Mouse (Mus musculus): ENCODE measurements around the gene Rrp9. TPM values are rescaled to one million over a fixed set of nuclear protein-coding genes. Genes with fewer than 3 reads are reported as not detected.

Gene Rrp9
- total RNA-seq, 2 experiments from 2014 or later: 38.5 to 45.2 TPM

- DNase-seq (ENCODE audit: low spot score in 2 of 2): no peak
These were observed 37.8 kb downstream of the Rrp9 start for GRCm38 (mm10) chr9:106513566-106513965.

GRCm38 (mm10) chr9:106514273-106514672 is 38.5 kb downstream of the Rrp9 start, which contains the start of gene Iqcf5:
Gene Iqcf5 (plus strand): TSS chr9:106514573.
- no peak for DNase-seq (ENCODE audit: low spot score in 2 of 2)

- DNase-seq (ENCODE audit: low spot score in 2 of 2): no peak
These were observed 43.7 kb downstream of the Rrp9 start for GRCm38 (mm10) chr9:106519433-106519832.

GRCm38 (mm10) chr9:106519909-106520308 is 44.1 kb downstream of the Rrp9 start:
- no peak for DNase-seq (ENCODE audit: low spot score in 2 of 2)

GRCm38 (mm10) chr9:106531833-106532232 is 56.1 kb downstream of the Rrp9 start:
- DNase-seq (ENCODE audit: low spot score in 2 of 2): peak; percentile 17 to 34

GRCm38 (mm10) chr9:106534296-106534695 is 58.5 kb downstream of the Rrp9 start:
- no peak for DNase-seq (ENCODE audit: low spot score in 2 of 2)

- DNase-seq (ENCODE audit: low spot score in 2 of 2): no peak
These were observed 59.2 kb downstream of the Rrp9 start for GRCm38 (mm10) chr9:106534975-106535374.

Other genes with a start within 250 kb of the Rrp9 start
- gene Alas1, start 227.3 kb upstream of the Rrp9 start, total RNA-seq (2021): 100 to 1,000 TPM; 139 TPM
- 10 to 100 TPM; 12.2 to 12.6 TPM for gene Poc1a, start 194.9 kb upstream of the Rrp9 start, total RNA-seq (2021)
- 10 to 100 TPM; 58.7 to 64.2 TPM for gene Dusp7, start 107.3 kb upstream of the Rrp9 start, total RNA-seq (2021)
- gene Rpl29, start 46.5 kb upstream of the Rrp9 start, total RNA-seq (2021): 100 to 1,000 TPM; 421 to 423 TPM
- 10 to 100 TPM; 11.0 to 13.2 TPM for gene Acy1, start 37.6 kb upstream of the Rrp9 start, total RNA-seq (2021)
- gene Abhd14b, start 28.5 kb upstream of the Rrp9 start, total RNA-seq (2021): 10 to 100 TPM in 1 of 2 experiments, 1 to 10 TPM in 1; 9.9 to 10.6 TPM
- 10 to 100 TPM; 51.1 to 53.2 TPM for gene Abhd14a, start 28.3 kb upstream of the Rrp9 start, total RNA-seq (2021)
- 100 to 1,000 TPM; 226 to 234 TPM for gene Pcbp4, start 22.7 kb upstream of the Rrp9 start, total RNA-seq (2021)
- 1 to 10 TPM; 1.8 to 2.0 TPM for gene Gpr62, start 10.0 kb upstream of the Rrp9 start, total RNA-seq (2021)
- gene Parp3, start 986 bp downstream of the Rrp9 start, total RNA-seq (2021): 1 to 10 TPM; 2.4 to 2.8 TPM
- gene Iqcf1, start 24.0 kb downstream of the Rrp9 start, total RNA-seq (2021): not detected
- 1 to 10 TPM in 1 of 2 experiments, not detected in 1; 1.5 TPM for gene Iqcf5, start 38.6 kb downstream of the Rrp9 start, total RNA-seq (2021)
- not detected for gene Iqcf3, start 85.7 kb downstream of the Rrp9 start, total RNA-seq (2021)
- not detected for gene Iqcf4, start 95.0 kb downstream of the Rrp9 start, total RNA-seq (2021)
- gene Iqcf6, start 150.6 kb downstream of the Rrp9 start, total RNA-seq (2021): not detected
- gene Grm2, start 180.1 kb downstream of the Rrp9 start, total RNA-seq (2021): 10 to 100 TPM; 37.1 to 38.3 TPM
- gene Tex264, start 210.0 kb downstream of the Rrp9 start, total RNA-seq (2021): 10 to 100 TPM; 85.3 to 91.6 TPM

All from layer of hippocampus, postnatal 10 days (tissue).